Mouse (Mus musculus) heart, embryonic 15.5 days (tissue): Measurements from ENCODE around the gene Lhx6. TPM values are rescaled to one million over a fixed set of nuclear protein-coding genes. Genes with fewer than 3 reads are reported as not detected.

Experiments
- ATAC-seq: fragments of 200-750 bp; cut with Nextera tagmentation; replicated peaks from 2 replicates; pipeline ENCODE4 v1.8.0; 2017; ENCODE audit warnings: low read depth, moderate TSS enrichment; ENCODE audit not compliant: insufficient number of reproducible peaks, insufficient read depth, low FRiP score
- H3K27ac ChIP-seq: fragments of 300-500 bp; sonication (generic); 2 replicates; pipeline ENCODE4 v1.5.1; 2015; ENCODE audit warnings: mild to moderate bottlenecking, inconsistent platforms
- H3K27me3 ChIP-seq: fragments of 300-500 bp; sonication (generic); 2 replicates; pipeline ENCODE4 v1.6.1; 2015; ENCODE audit warnings: inconsistent platforms
- H3K36me3 ChIP-seq: fragments of 300-500 bp; sonication (generic); 2 replicates; pipeline ENCODE4 v1.6.1; 2015; ENCODE audit warnings: mild to moderate bottlenecking, inconsistent platforms
- H3K4me1 ChIP-seq: fragments of 300-500 bp; sonication (generic); replicated peaks from 2 replicates; pipeline ENCODE4 v1.6.1; 2015; ENCODE audit warnings: inconsistent platforms
- H3K4me2 ChIP-seq: fragments of 300-500 bp; sonication (generic); 2 replicates; pipeline ENCODE4 v1.6.1; 2015; ENCODE audit warnings: inconsistent platforms, mild to moderate bottlenecking, moderate library complexity
- H3K4me3 ChIP-seq: fragments of 300-500 bp; sonication (generic); 2 replicates; pipeline ENCODE4 v1.5.1; 2015; ENCODE audit warnings: mild to moderate bottlenecking, inconsistent platforms
- H3K9ac ChIP-seq: fragments of 300-500 bp; sonication (generic); 2 replicates; pipeline ENCODE4 v1.6.1; 2015; ENCODE audit warnings: mild to moderate bottlenecking, inconsistent platforms
- H3K9me3 ChIP-seq: fragments of 300-500 bp; sonication (generic); replicated peaks from 2 replicates; pipeline ENCODE4 v1.6.1; 2016; ENCODE audit warnings: inconsistent platforms
- WGBS: fragments of 180-500 bp; shearing (Covaris S2); methylation state at CpG from one replicate; pipeline ENCODE4 v1.1.7; 2015; ENCODE audit warnings: mixed read lengths; 5-methylcytosine and 5-hydroxymethylcytosine counted together
- polyA plus RNA-seq: library from polyadenylated mRNA; unstranded; fragments of >200 nt; fragmentation: Nextera tagmentation; extraction: Ambion mirVana; gene quantifications from 2 replicates; pipeline ENCODE4 v1.2.1, GENCODE M21; 2015

The Lhx6 gene
- polyA plus RNA-seq, 1 experiment from 2014 or later, result 1.5 TPM

- Histone ChIP-seq H3K4me1 (peaks cover 20% of the 10 kb centered on the region), H3K9me3 (no peaks in the 10 kb centered on the region), H3K4me2 (peak overlapping the region; percentile 87), H3K4me3 (peak overlapping the region; percentile 50), H3K36me3 (no peaks in the 10 kb centered on the region), H3K27me3 (peaks cover 99% of the 10 kb centered on the region), H3K9ac (peak overlapping the region; percentile 35; the same call in 1 of the 2 replicates), H3K27ac (no peak overlapping the region)
- ATAC-seq, result peak; percentile 70
- WGBS, result 2% methylated on average over 70 of the region's 70 CpGs
Measured at GRCm38 (mm10) chr2:36090853-36091741, 14.1 kb downstream of the Lhx6 start.

- no peak overlapping the region for H3K9ac ChIP-seq
- no peak for ATAC-seq
- H3K36me3 ChIP-seq, result no peaks in the 10 kb centered on the region
- peaks cover 18% of the 10 kb centered on the region for H3K4me1 ChIP-seq
- H3K4me2 ChIP-seq, result no peak overlapping the region
- 64% methylated on average over 3 of the region's 3 CpGs for WGBS
- H3K27ac ChIP-seq, result no peak overlapping the region
- no peak overlapping the region for H3K4me3 ChIP-seq
- peaks cover 86% of the 10 kb centered on the region for H3K27me3 ChIP-seq
- no peaks in the 10 kb centered on the region for H3K9me3 ChIP-seq
Measured at GRCm38 (mm10) chr2:36089190-36089589, 16.0 kb downstream of the Lhx6 start.

DNA sequence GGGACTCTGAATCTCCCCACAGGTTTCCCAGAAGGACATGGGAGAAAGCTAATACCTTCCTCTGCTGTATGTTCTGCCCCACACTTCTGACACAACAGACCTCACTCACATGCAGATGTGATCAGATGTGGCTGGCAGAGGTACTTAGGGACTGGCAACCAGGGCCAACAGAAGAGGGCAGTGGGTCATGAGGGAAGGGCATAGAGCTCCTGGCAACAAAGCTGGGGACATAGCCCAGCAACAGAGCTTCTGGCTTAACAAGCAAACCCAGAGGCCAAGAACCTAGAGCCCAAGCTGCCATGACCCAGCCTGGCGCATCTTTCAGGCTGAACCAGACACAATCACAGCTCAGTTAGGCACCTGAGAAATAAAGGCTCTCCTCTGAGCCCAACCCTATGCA lies 20.2 kb downstream of the Lhx6 start:
- Histone ChIP-seq H3K4me2 (no peak overlapping the region), H3K9me3 (no peaks in the 10 kb centered on the region), H3K9ac (no peak overlapping the region), H3K27me3 (peaks cover 55% of the 10 kb centered on the region), H3K27ac (no peak overlapping the region), H3K4me1 (no peaks in the 10 kb centered on the region), H3K4me3 (no peak overlapping the region), H3K36me3 (no peaks in the 10 kb centered on the region)
- no peak for ATAC-seq
- WGBS, result 86% methylated on average over 1 of the region's 1 CpGs

DNA sequence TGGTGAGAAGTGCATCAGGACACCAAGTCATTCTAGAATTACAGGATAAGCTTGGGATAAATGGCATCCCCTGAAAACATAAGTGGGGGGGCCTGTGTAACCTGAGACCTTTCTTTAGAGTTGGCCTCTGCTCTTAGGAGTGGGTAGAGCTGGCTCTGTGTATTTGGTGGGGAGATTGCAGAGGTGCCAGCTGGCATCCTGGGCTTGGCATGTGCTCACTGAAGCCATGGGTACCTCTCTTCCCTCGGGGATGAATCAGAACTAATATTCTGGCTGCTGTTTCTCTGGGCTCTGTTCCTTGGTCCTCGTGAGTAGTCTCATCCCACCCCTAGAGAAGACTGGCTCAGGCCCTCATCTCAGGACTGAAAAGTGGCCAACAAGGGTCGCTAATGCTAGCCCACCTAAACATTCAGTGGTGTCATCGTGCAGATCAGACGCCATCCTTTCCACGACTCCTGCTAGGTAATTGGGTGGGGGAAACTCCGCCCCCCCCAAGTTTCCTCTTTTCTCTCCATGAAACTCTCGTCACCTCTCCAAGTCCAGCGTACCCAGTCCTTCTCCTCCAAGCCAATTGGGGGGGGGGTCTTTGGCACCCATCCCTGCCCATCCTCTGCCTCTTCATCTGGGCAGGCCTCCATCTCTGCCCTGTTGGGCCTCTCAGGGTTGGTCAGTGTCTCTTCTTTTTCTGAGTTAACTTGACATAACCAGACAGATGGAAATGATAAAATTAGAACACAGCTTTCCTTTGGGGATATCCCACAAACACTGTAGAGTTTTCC lies 22.2 kb downstream of the Lhx6 start:
- no peak overlapping the region for H3K27ac ChIP-seq
- ATAC-seq, result no peak
- no peaks in the 10 kb centered on the region for H3K9me3 ChIP-seq
- H3K36me3 ChIP-seq, result no peaks in the 10 kb centered on the region
- WGBS, result 76% methylated on average over 9 of the region's 9 CpGs
- no peaks in the 10 kb centered on the region for H3K4me1 ChIP-seq
- no peak overlapping the region for H3K4me3 ChIP-seq
- H3K27me3 ChIP-seq, result peaks cover 47% of the 10 kb centered on the region
- H3K9ac ChIP-seq, result no peak overlapping the region
- H3K4me2 ChIP-seq, result no peak overlapping the region

DNA sequence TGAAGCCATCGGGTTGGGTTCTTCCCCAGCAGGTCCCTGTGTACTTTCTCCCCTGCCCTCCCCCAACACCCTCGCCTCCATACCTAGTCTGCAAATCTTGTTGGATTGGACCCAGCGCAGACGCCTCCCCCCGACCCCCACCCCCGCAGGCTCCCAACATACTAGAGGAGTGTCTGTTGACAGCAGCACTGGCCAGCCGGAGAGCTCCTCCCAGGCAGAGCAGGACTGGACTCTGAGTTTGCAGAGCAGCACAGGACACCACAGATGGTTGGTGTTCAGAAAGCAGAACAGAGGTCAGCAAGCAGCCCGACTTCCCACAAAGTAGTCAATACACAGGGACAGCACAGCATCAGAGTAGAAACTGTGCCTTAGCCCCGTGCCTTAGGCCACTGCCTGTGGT lies 23.8 kb downstream of the Lhx6 start:
- H3K27me3 ChIP-seq, result peaks cover 36% of the 10 kb centered on the region
- H3K9ac ChIP-seq, result no peak overlapping the region
- no peaks in the 10 kb centered on the region for H3K9me3 ChIP-seq
- H3K27ac ChIP-seq, result no peak overlapping the region
- H3K4me2 ChIP-seq, result no peak overlapping the region
- H3K36me3 ChIP-seq, result no peaks in the 10 kb centered on the region
- WGBS, result 22% methylated on average over 9 of the region's 9 CpGs
- H3K4me1 ChIP-seq, result no peaks in the 10 kb centered on the region
- no peak overlapping the region for H3K4me3 ChIP-seq
- 0 out of 2 replicates have a peak, but pooled peaks have one; percentile 67 for ATAC-seq

- Histone ChIP-seq H3K9ac (no peak overlapping the region), H3K4me2 (no peak overlapping the region), H3K4me3 (no peak overlapping the region), H3K27ac (no peak overlapping the region), H3K9me3 (no peaks in the 10 kb centered on the region), H3K27me3 (peaks cover 26% of the 10 kb centered on the region; the same call in 1 of the 2 replicates), H3K36me3 (no peaks in the 10 kb centered on the region), H3K4me1 (no peaks in the 10 kb centered on the region)
- no peak for ATAC-seq
- WGBS, result 25% methylated on average over 11 of the region's 11 CpGs
Measured at GRCm38 (mm10) chr2:36077160-36077761, 27.9 kb downstream of the Lhx6 start.

- Histone ChIP-seq H3K9me3 (no peaks in the 10 kb centered on the region), H3K4me1 (no peaks in the 10 kb centered on the region)
Measured at GRCm38 (mm10) chr2:36075210-36075609, 30.0 kb downstream of the Lhx6 start.

GRCm38 (mm10) chr2:36073781-36074180 lies 31.4 kb downstream of the Lhx6 start:
- H3K4me2 ChIP-seq, result no peak overlapping the region
- 0 out of 2 replicates have a peak, but pooled peaks cover 9% of the 10 kb centered on the region for H3K27me3 ChIP-seq
- no peak overlapping the region for H3K4me3 ChIP-seq
- no peaks in the 10 kb centered on the region for H3K36me3 ChIP-seq
- H3K27ac ChIP-seq, result no peak overlapping the region
- no peak overlapping the region for H3K9ac ChIP-seq
- no peaks in the 10 kb centered on the region for H3K4me1 ChIP-seq
- no peak; the same call in 1 of the 2 replicates for ATAC-seq
- H3K9me3 ChIP-seq, result no peaks in the 10 kb centered on the region
- 54% methylated on average over 3 of the region's 3 CpGs for WGBS

More at GRCm38 (mm10) chr2:36075210-36075609, 30.0 kb downstream of the Lhx6 start:
- 85% methylated on average over 5 of the region's 5 CpGs for WGBS
- Histone ChIP-seq H3K27me3 (peaks cover 18% of the 10 kb centered on the region; the same call in 1 of the 2 replicates), H3K9ac (no peak overlapping the region), H3K4me3 (no peak overlapping the region), H3K36me3 (no peaks in the 10 kb centered on the region), H3K27ac (no peak overlapping the region), H3K4me2 (no peak overlapping the region)
- ATAC-seq, result no peak

DNA sequence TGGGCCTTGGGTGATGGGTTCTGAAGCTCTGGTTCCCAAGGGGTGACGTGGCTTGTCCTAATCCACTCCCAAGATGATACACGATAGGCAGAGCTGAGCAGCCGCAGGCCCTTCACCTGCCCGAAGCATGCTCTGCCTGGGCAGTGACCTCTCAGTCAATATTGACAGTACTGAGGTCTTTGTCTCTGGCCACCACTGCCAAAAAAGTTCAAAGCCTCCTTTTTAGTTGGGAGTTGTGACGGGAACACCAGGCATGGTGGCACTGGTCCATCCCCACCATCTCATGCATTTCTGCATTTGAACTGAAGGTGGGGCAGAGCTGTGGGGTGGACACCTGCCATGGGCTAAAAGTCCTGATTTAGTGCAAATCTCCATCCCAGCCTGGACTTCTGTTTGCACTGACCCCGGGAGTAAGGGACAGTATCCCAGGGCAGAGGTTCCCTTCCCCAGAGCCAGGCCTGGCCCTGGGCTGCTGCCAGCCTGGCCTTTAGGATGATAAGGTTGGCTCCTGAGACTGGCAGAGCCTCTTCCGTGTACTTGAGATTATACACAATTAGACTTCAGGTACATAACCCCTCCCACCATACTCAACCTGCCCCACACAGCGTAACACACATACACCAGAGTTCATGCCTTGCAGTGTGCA lies 33.4 kb downstream of the Lhx6 start:
- H3K4me3 ChIP-seq, result no peak overlapping the region
- no peak overlapping the region for H3K9ac ChIP-seq
- H3K27ac ChIP-seq, result no peak overlapping the region
- H3K27me3 ChIP-seq, result 0 out of 2 replicates have a peak, but pooled peaks cover 9% of the 10 kb centered on the region
- H3K4me1 ChIP-seq, result no peaks in the 10 kb centered on the region
- no peak for ATAC-seq
- 71% methylated on average over 8 of the region's 8 CpGs for WGBS
- H3K9me3 ChIP-seq, result no peaks in the 10 kb centered on the region
- H3K4me2 ChIP-seq, result no peak overlapping the region
- H3K36me3 ChIP-seq, result no peaks in the 10 kb centered on the region

- no peak overlapping the region for H3K27ac ChIP-seq
- 51% methylated on average over 9 of the region's 9 CpGs for WGBS
- no peaks in the 10 kb centered on the region for H3K36me3 ChIP-seq
- H3K4me2 ChIP-seq, result no peak overlapping the region
- no peak for ATAC-seq
- H3K9ac ChIP-seq, result no peak overlapping the region
- no peaks in the 10 kb centered on the region for H3K4me1 ChIP-seq
- H3K27me3 ChIP-seq, result peaks cover 4% of the 10 kb centered on the region; the same call in 1 of the 2 replicates
- no peaks in the 10 kb centered on the region for H3K9me3 ChIP-seq
- no peak overlapping the region for H3K4me3 ChIP-seq
Measured at GRCm38 (mm10) chr2:36067132-36067531, 38.1 kb downstream of the Lhx6 start.

DNA sequence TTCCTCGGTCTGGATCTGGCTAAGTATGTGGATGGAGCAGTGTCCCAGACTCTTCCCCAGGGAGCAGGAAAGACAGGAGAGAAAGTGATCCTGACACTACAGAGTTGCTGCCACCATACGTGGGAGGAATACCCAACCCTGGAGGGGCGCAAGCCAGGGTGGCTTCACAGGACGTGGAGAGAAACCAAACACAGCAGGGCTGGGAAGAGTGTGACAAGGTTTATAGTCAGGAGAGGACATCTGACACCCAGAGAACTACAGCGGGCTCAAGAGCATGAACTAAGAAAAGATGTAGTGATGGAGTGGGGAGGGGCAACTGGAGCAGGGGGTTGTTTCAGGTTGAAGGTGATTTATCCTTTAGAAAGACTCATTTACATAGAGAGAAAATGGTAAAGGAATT lies 43.8 kb downstream of the Lhx6 start:
- Histone ChIP-seq H3K9me3 (no peaks in the 10 kb centered on the region), H3K4me3 (no peak overlapping the region), H3K27ac (no peak overlapping the region), H3K4me1 (no peaks in the 10 kb centered on the region), H3K27me3 (no peaks in the 10 kb centered on the region; the same call in 1 of the 2 replicates), H3K4me2 (no peak overlapping the region), H3K9ac (no peak overlapping the region), H3K36me3 (no peaks in the 10 kb centered on the region)
- 52% methylated on average over 5 of the region's 5 CpGs for WGBS
- no peak for ATAC-seq
